Mouse (Mus musculus) layer of hippocampus, adult 18-20 months (tissue): Measurements from ENCODE around the gene Rtkn2. TPM values are rescaled to one million over a fixed set of nuclear protein-coding genes. Genes with fewer than 3 reads are reported as not detected.
"Not testable (repeated sequence)": the region's sequence is repeated elsewhere in the genome, so short reads cannot be mapped to it uniquely, and the experiment has no call there.

Experiments used
- DNase-seq, 2 experiments: peaks; one replicate each; pipeline ENCODE4 v3.0.0; 2022; ENCODE audit warnings: low spot score in 2 of 2
- total RNA-seq, 2 experiments: library from RNA; stranded (reverse); gene quantifications; 2 replicates each; pipeline ENCODE4 v1.2.3; 2021

Gene Rtkn2
- total RNA-seq, 2 experiments from 2014 or later, result 5.2 to 6.4 TPM

GRCm38 (mm10) chr10:68072626-68073025 lies 93.3 kb downstream of the Rtkn2 start:
- DNase-seq, result no peak

GRCm38 (mm10) chr10:68074291-68074690 lies 94.9 kb downstream of the Rtkn2 start:
- no peak for DNase-seq

GRCm38 (mm10) chr10:68075181-68075580 lies 95.8 kb downstream of the Rtkn2 start:
- DNase-seq, result no peak

- no peak for DNase-seq
Observed at GRCm38 (mm10) chr10:68078708-68079107, 99.3 kb downstream of the Rtkn2 start.

- no peak for DNase-seq
Observed at GRCm38 (mm10) chr10:68079910-68080670, 100.7 kb downstream of the Rtkn2 start.

GRCm38 (mm10) chr10:68081712-68082111 lies 102.3 kb downstream of the Rtkn2 start:
- DNase-seq, result no peak

- no peak for DNase-seq
Observed at GRCm38 (mm10) chr10:68085574-68085973, 106.2 kb downstream of the Rtkn2 start.

- no peak for DNase-seq
Observed at GRCm38 (mm10) chr10:68086973-68087372, 107.6 kb downstream of the Rtkn2 start.

- no peak for DNase-seq
Observed at GRCm38 (mm10) chr10:68087722-68088121, 108.4 kb downstream of the Rtkn2 start.

GRCm38 (mm10) chr10:68089435-68090196 lies 110.2 kb downstream of the Rtkn2 start:
- DNase-seq, result no peak

GRCm38 (mm10) chr10:68090197-68090535 lies 110.8 kb downstream of the Rtkn2 start:
- DNase-seq, result peak in 1 of 2 experiments; percentile 38

GRCm38 (mm10) chr10:68090544-68090943 lies 111.2 kb downstream of the Rtkn2 start:
- DNase-seq, result no peak

GRCm38 (mm10) chr10:68091011-68091410 lies 111.6 kb downstream of the Rtkn2 start:
- no peak for DNase-seq

- no peak for DNase-seq
Observed at GRCm38 (mm10) chr10:68091840-68092239, 112.5 kb downstream of the Rtkn2 start.

GRCm38 (mm10) chr10:68093496-68093895 lies 114.1 kb downstream of the Rtkn2 start:
- DNase-seq, result no peak

- no peak for DNase-seq
Observed at GRCm38 (mm10) chr10:68095136-68095535, 115.8 kb downstream of the Rtkn2 start.

- no peak for DNase-seq
Observed at GRCm38 (mm10) chr10:68096395-68096794, 117.0 kb downstream of the Rtkn2 start.

- no peak for DNase-seq
Observed at GRCm38 (mm10) chr10:68097821-68098675, 118.7 kb downstream of the Rtkn2 start.

- not testable (repeated sequence) for DNase-seq
Observed at GRCm38 (mm10) chr10:68099801-68100200, 120.4 kb downstream of the Rtkn2 start.

- DNase-seq, result no peak
Observed at GRCm38 (mm10) chr10:68100506-68100905, 121.1 kb downstream of the Rtkn2 start.

GRCm38 (mm10) chr10:68101251-68101650 lies 121.9 kb downstream of the Rtkn2 start:
- DNase-seq, result peak in 1 of 2 experiments; percentile 39

- no peak for DNase-seq
Observed at GRCm38 (mm10) chr10:68102566-68102965, 123.2 kb downstream of the Rtkn2 start.
